Mouse (Mus musculus): ENCODE results near the gene Myod1.

Myod1 gene

DNA sequence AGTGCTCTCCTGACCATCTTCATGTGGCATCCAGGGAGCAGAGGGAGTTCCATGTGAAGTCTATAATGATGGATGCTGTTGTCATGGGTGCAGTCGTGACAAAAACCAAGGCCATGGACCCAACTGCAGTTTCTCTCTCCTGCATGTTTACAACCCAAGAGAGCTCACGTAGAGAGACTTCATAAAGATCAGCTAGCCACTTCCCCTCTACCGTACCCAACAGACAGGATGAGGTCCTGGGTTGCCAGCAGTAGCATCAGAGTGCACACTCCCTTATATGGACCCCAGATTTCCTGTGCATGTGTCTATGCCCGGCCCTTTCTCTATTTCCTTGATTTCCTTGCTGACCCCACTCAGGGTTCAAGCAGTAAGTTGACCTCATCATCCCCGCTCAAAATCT is 15.4 kb downstream of the Myod1 start:
- in situ Hi-C loops (cut with MboI) = loop anchor here (5.0 kb wide), 1 partner anchor 211 kb away; no protein-coding TSS in a partner anchor

DNA sequence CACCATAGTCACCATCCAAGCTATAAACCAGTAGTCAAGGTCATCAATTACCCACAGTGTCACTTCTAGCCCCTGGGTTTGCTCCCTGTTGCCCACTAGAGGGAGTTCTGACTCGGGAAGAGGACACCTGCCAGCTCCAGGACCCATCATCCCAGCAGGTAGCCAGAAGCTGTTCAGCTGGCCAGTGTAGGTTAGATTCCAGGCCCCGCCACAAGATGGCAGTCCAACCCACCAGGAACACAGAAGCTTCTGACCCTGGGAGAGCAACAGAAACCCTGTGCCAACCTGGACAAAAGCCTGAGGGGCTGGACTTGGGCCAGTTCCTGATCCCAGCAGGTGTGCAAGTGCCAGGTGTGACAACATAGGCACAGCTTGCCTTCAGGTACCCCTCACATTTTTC is 16.8 kb downstream of the Myod1 start:
- in situ Hi-C loops (cut with MboI) = loop anchor here (5.0 kb wide), 1 partner anchor 209 kb away; no protein-coding TSS in a partner anchor

DNA sequence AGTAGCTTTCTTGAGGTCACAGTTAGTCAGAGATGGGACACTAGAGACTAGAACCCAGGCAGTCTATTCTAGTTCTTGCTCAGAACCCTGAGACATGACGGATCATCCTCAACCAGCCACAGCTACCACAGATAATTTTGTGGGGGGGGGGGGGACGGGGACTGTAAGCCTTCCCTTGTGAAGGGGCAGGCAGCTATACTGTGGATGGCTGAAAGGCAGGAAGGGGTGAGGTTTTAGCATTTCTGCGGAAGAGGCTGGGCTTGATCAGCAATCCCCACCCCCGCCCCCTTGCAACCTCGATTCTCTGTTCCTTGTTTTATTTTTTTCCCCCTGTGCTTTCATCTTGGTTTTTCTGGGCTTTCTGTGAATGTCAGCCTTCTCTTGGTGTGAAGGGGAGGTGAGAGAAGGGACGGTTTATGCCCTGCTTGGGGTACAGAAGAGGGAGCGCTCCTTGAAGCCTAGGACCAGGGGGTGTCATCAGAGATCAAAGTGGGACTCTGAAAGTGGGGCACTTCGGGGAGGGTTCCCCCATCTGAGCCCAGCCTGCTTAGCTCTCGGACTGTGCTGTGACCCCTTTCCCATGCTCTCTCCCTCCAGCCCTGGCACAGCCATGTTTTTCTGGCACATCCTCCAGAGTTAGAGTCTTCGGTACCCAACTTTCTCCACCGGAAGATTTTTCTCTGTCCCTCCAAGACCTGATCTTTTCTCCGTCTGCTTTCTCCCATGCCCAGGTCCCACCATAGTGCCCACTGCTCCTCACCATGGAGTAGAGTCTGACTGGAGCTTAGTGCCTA is 17.6 kb downstream of the Myod1 start:
- in situ Hi-C loops (cut with MboI) = loop anchor here (5.0 kb wide), 1 partner anchor 208 kb away; no protein-coding TSS in a partner anchor

DNA sequence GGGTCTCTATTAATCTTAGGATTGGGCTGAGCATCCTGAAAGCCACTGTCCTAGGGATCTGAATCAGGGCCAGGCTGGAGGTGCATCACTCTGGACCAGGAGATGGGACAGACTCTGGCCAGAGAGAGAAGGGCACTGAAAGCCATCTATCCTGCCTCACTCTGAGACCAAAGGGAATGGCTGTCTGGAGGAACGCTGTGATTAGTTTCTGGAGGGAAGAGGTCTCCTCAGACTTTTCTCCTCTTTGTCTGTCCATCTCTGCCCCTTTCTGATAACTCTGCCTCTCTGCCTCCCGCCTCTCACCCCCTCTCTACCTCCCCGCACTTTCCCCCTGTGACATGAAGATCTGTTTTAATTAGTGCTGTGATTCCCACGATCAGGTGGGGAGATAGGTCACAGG is 18.7 kb downstream of the Myod1 start:
- in situ Hi-C loops (cut with MboI) = loop anchor here (5.0 kb wide), 1 partner anchor 207 kb away; no protein-coding TSS in a partner anchor

DNA sequence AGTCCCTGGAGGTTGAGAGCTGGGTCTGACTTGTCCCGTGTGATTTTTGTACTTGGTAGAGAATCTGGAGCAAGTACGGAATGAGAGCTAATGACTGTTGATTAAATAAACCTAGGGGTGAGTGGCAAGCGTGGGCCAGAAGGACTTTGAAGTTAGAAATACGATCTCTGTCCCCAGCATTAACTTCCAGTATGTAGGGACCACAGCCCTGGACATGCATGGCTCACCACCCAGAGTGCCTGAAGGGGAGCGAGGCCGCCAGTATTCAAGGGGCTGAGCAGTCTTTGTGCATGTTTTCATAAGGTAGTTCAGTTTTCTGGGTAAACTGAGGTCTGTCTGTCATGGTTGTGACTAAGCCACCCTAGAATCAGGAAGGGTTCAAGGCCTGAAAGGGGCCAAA is 19.3 kb downstream of the Myod1 start:
- in situ Hi-C loops (cut with MboI) = no loop called here

DNA sequence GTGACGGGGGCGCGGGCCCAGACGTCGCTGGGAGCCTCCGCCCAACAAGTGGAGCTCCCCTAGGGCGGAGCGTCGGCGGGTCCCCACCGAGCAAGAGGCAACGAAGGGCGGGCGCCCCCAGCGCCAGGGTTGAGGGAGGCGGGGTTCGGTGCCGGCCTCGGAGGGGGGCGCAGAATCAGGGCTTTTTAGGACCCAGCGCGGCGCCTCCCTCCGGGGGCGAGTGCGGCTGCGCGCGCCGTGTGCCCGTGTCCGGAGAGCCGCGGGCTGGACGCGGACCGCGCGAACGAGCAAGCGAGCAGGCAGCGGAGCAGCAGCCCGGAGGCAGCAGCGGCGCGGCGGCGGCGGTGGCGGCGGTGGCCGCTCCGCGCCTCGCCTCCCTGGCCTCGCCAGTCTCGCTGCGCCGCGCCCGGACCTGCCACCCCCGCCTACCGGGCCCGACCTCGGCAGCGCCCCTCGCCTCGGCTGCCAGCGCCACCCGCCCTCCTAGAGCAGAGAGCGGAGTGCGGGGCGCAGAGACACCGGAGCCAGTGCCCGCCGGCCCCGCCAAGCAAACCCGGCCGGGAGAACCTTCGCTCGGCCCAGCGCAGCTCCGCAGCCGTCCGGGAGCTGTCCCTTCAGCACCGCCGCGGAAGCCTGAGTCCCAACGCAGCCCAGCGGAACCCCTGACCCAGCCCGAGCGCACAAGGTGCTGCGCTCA is 20.1 kb downstream of the Myod1 start, which contains the start of gene Kcnc1:
Gene Kcnc1, plus strand, starts transcription at position 267 of the 697 bp plus-strand sequence.
- in situ Hi-C loops (cut with MboI) = no loop called here

DNA sequence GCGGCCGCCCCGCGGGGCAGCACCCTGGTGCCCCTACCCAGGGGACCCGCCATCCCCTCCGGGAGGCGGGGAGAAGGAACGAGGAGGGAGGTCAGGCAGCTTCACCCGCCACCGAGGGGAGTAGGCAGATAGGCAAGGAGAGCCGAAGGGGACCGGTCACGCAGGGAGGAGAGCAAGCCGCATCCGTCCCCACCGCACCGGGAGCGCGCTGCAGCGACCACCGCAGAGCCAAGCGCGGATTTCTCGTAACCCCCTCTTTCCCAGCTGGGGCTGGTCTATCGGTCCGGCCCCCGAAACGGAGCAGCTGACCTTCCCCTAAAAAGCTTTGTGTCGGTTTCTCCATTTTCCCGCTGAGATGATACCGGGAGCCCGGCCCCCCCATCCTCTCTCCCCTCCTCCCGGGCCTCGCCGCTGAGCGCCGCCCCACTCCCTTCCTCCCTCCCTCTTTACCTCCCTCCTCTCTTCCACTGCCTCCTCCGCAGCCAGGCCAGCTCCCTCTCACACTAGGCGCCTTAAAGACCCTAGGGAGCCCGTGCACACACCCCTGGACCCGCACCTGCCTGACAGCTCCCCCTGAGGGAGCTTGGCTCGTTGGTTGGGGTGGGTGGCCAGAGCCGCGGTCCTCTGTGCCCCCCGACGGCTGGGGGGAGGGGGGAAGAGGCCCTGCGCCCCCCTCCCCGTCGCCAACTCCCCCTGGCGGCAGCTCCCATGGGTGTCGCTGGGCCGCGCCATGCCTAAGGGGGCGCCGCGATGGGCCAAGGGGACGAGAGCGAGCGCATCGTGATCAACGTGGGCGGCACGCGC is 20.9 kb downstream of the Myod1 start:
- in situ Hi-C loops (cut with MboI) = no loop called here

DNA sequence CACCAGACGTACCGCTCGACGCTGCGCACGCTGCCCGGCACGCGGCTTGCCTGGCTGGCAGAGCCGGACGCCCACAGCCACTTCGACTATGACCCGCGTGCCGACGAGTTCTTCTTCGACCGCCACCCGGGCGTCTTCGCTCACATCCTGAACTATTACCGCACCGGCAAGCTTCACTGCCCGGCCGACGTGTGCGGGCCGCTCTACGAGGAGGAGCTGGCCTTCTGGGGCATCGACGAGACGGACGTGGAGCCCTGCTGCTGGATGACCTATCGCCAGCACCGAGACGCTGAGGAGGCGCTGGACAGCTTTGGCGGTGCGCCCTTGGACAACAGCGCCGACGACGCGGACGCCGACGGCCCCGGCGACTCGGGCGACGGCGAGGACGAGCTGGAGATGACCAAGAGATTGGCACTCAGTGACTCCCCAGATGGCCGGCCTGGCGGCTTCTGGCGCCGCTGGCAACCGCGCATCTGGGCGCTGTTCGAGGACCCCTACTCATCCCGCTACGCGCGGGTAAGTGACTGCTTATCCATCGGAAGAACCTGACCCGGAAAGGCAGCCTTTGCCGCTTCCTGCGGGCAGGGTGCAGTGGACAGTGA is 21.6 kb downstream of the Myod1 start:
- in situ Hi-C loops (cut with MboI) = no loop called here

DNA sequence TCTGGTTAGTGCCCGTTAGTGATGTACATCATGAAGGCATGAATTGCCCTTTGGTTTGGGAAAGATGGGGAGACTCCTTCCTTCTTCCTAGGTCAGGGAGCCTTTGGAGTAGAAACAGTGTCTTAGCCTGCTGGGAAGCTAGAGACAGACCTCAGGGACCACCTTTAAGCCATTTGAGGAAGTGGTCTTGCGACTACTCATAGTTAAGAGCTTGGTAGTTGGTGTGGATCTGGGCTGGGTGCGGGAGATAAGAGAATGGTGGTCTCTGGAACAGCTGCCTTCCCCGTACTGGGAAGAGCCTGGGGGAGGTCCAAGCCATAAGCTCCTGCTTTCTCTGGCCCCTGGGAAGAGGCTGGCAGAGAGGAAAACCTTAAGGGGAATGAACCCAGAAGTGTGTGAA is 22.3 kb downstream of the Myod1 start:
- in situ Hi-C loops (cut with MboI) = no loop called here

DNA sequence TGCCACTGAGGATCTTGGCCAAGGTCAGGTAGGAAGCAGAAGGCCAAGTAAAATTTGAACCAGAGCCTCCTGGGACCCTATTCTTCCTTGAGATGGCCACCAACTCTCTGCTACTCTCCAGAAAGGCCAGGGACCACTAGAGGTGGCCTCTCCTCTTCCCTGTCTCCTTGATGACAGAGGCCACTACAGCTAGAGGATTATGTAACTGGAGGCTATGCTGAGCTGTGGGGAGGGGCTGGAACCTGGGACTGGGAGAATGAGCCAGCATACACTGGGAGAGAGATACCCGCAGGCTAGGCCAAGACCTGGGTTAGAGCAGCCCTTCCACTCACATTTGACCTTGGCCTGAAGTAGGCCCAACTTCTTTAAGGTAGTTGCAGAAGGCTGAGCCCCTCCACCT is 23.4 kb downstream of the Myod1 start:
- in situ Hi-C loops (cut with MboI) = no loop called here

DNA sequence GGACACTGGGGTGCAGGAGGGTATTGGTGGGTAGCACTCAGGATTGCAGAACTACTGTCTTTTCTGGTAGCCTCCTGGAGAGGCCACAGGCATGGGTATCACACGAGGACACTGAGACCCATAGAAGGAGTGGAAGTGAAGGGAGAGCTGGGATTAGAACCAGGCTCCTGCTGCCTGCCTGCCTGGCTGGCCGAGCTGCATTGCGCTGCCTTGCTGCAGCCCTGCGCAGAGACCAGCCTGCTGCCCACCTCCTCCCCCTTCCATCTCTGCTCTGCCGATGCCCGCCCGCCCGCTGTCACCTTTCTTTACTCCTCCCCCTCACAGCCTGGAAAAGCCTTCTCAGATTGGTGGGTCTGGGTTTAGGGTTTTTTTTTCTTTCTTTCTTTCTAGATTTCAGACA is 24.1 kb downstream of the Myod1 start:
- in situ Hi-C loops (cut with MboI) = no loop called here

DNA sequence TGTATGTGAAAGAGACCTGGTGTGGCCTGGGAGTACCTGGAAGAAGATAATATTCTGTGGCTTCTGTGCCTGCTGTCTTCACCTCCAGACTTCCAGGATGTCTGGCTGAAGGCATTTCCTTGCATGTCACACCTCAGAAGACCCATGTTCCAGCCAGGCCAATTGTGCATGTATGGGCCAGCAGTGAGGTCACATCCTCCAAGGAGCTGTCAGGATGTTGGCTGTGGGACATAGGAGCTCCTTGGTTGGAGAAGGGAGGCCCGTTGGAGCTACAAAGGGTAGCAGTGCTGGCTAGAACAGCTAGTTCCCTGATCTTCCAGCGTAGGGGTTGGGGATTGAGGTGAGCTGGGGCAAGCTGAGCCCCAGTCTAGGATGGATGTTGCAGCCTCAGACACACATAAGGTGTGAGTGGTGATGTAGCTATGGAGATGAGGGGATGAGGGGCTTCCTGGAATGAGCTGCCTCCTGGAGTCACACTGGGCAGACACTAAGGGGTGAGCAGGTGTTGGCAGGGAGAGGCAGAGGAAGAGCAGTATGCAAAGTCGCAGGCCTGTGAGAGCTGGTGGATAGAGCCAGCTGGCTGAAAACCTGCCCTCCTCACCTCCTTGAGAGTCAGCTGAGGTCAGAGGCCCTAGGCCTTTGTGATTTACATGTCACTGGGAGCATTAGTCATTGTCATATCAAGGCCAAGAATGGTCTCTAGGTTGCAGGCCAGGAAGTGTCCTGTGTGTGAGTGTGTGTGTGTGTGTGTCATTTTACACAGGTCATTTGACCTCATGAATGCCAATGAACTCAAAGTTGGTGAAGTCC is 25.3 kb downstream of the Myod1 start:
- in situ Hi-C loops (cut with MboI) = no loop called here

DNA sequence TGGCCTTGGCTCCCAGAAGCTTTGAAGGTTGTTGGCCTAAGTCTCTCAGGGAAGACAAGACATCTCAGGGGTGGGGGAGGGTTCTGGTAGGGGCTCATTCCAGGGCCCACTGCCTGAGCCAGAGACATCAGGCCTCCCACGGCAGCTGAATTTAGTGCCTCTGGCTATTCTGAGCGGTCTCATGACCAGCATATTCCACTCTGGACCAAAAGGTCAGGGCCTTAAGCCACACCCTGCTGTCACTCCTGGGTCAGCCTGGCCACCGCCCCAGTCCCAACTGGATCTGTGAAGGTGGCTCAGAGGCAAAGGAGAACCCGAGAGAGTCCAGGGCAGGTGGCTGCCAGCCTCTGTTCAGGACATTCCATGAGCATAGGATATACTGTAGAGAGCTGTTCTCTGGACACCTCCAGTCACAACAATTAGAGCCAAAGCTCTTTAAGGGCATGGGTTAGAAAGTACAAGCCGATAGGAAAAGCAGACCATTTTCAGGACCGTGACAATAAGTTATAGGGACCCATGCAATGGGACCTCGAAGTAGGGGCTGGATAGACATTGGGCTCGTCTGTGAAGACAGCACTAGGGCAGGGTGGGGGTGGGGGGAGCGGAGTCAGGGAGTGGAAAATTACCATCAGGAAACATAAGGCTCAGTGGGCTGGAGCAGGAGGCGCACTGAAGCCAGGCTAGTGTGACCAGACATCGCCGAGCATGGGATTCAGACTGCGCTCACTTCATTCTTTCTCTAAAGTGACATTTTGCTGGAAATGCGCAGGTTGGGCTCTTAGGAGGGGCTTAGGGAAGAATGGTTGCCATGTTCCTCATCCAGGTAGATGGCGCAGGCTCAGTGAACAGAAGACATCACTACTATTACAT is 27.6 kb downstream of the Myod1 start:
- in situ Hi-C loops (cut with MboI) = no loop called here

DNA sequence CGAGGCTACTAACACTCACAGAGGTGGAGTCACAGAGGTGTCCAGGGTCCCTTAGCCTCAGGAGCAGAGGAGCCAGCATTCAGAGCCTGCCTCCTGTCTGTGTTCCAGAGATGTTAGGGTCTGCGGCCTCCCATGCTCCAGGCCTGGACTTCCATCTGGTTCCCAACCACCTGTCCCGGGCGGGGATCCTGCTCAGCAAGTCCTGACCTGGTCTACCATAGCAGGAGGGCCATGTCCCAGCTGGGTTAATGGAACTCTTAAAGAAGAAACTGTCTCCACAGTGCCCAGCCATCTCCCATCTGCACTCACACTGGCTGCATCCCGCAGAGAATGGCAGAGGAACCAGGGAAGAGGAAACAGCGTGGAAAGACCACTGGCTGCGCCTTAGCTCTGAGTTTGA is 28.5 kb downstream of the Myod1 start:
- in situ Hi-C loops (cut with MboI) = no loop called here

DNA sequence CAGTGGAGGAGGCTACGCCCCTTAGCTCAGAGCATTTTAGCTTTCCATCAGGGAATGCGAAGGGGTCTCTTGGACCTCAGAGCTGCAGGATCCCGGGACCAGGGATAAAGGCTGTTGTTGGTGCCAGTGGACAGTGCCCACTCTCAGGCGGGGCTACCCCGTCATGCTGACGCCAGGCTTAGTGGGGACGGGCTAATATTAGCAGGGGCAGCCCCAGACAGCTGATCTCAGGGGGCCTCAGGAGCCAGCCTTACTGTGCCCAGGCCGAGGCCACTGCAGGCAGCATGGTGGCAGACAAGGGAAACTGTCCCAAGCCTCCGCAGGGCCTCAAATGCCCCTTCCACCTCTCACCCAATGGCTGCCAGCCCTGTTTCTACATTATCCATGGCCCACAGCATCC is 32.3 kb downstream of the Myod1 start:
- in situ Hi-C loops (cut with MboI) = no loop called here

DNA sequence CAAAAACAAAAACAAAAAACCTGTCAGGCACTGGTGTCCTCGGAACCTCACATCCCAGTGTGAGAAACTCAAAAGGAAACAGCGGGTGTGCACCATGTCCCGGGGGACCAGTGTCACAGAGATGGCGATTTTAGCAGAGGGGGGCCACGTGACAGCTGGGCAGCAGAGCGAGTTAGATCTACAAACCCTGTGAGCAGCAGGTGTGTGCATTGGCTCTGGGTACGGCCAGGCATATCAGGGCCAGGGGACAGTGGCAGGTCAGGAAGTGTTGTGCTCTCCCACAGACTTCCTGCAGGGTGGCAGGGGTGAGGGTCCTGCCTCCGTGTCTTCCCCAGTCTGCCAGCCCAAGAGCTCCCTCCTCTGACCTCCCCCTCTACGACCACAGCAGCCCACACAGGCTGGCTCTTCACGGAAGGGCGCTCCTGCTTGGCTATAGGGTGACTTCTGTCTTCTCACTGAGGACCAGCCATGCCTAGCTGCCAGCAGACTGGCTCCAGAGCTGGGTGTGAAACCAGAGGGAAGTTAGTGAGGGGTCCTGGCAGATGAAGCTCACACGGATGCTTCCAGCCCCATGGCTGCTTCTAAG is 33.0 kb downstream of the Myod1 start:
- in situ Hi-C loops (cut with MboI) = no loop called here

DNA sequence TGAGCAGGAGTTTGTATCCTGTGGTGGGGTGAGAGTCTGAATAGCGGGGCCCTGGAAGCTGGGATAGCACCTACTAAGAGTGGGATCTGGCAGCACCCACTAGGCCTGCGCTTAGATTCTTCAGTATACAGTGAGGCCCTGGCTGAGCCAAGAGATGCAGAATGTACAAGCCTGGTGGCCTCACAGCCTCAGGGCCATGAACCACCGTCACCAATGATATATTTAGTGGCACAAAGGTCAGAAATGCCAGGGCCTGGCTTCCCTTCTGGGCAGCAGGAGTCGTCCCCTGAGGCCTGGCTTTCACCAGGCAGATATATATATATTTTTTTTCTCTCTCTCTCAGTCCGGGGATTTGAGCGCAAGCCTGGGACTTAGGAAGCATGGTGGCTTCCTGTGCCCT is 34.5 kb downstream of the Myod1 start:
- in situ Hi-C loops (cut with MboI) = no loop called here

DNA sequence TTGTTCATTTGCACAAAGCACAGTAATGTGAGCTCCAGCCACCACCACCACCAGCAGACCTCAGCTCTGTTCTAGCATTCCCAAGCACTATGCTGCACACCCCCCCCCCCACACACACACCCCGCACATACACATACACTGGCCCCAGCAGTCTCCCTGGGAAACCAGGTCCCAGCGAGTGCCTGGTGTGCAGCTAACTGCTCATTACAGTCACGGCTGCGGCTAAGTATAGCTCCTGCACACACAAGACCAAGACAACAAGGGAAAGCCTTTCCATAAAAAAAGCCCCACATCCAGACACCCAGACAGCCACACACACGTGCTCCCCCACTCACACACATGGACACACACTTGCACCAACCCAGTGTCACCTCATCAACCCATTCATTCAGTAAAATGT is 36.5 kb downstream of the Myod1 start:
- in situ Hi-C loops (cut with MboI) = no loop called here

DNA sequence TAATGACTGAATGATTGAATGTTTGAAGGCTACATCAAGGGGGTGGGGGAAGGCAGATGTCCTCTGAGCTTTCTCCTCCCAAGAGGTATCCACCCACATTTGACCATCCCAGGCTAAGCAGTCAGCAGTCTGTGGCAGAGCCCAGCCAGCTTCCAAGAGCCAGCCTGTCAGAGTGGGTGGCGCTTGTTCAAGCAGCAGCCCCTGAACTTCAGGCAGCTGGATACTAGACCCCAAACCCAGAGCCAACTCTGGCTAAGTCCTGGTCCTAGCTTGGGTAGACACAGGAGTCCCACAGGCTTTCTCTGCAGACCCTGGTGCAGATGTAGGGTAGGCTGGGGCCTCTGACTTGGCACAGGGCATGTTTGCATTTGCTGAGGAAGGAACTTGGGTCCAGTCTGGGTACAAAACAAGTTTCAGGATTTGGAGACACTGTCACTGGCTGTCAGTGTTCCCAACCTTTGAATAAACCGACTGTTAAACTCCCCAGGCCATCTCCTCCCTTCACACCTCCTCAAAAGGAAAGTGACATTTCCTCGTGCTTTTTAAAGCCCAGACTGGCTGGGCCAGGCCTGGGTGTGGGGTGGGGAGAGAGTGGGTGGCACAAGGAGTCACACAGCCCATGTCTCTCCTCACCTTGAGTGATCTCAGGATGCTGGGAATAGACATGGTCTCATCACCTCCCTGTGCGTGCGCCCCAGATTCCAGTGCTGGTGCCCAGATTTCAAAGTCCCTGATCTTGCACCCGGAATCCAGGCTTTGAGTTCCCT is 37.9 kb downstream of the Myod1 start:
- in situ Hi-C loops (cut with MboI) = no loop called here
